Mouse (Mus musculus): ENCODE measurements around the gene Atp5f1. TPM values are rescaled to one million over a fixed set of nuclear protein-coding genes. Genes with fewer than 3 reads are reported as not detected.

Gene Atp5f1
- polyA plus RNA-seq, 1 experiment, result 358 TPM

GRCm38 (mm10) chr3:105894601-105895592 lies 65.0 kb downstream of the Atp5f1 start:
- Histone ChIP-seq H3K27ac (ENCODE audit: insufficient read depth, low read depth, low read length) (peak overlapping the region; percentile 96), H3K4me1 (ENCODE audit: control insufficient read depth, insufficient read depth, low read length) (peaks cover 68% of the 10 kb centered on the region), H3K4me3 (ENCODE audit: insufficient read depth, low read length) (peak overlapping the region; percentile 31)
- TF ChIP-seq CTCF (IDR thresholded peaks at IDR 0.05; ENCODE audit: low read depth, low read length) (peak; percentile 75), POLR2A (IDR thresholded peaks at IDR 0.05; ENCODE audit: borderline replicate concordance, low read depth, low read length) (0 out of 2 replicates have a peak, but pooled peaks have one; percentile 41)

- H3K4me3 ChIP-seq (ENCODE audit: insufficient read depth, low read length), result peak overlapping the region; percentile 31
- peaks cover 60% of the 10 kb centered on the region for H3K4me1 ChIP-seq (ENCODE audit: control insufficient read depth, insufficient read depth, low read length)
- H3K27ac ChIP-seq (ENCODE audit: insufficient read depth, low read depth, low read length), result peak overlapping the region; percentile 96
Measured at GRCm38 (mm10) chr3:105893941-105894391, 65.9 kb downstream of the Atp5f1 start.

More at GRCm38 (mm10) chr3:105893941-105894391, 65.9 kb downstream of the Atp5f1 start:
- TF ChIP-seq POLR2A (IDR thresholded peaks at IDR 0.05; ENCODE audit: borderline replicate concordance, low read depth, low read length) (no peak), CTCF (IDR thresholded peaks at IDR 0.05; ENCODE audit: low read depth, low read length) (no peak)

Other genes starting within 250 kb of the Atp5f1 start
- gene Rap1a, start 158.8 kb downstream of the Atp5f1 start, polyA plus RNA-seq (2012; ENCODE audit: insufficient read depth, insufficient read length, missing spikeins), result 257 and 269 TPM in 2 replicates
- gene Adora3, start 89.2 kb downstream of the Atp5f1 start, polyA plus RNA-seq (2012; ENCODE audit: insufficient read depth, insufficient read length, missing spikeins), result 2.6 and 2.7 TPM in 2 replicates
- gene Tmigd3, start 89.2 kb downstream of the Atp5f1 start, polyA plus RNA-seq (2012; ENCODE audit: insufficient read depth, insufficient read length, missing spikeins), result 1.1 TPM in 1 of 2 replicates, not detected in the other
- 16.9 and 17.2 TPM in 2 replicates for gene I830077J02Rik, start 27.4 kb downstream of the Atp5f1 start, polyA plus RNA-seq (2012; ENCODE audit: insufficient read depth, insufficient read length, missing spikeins)
- 11.7 and 16.3 TPM in 2 replicates for gene Wdr77, start 730 bp downstream of the Atp5f1 start, polyA plus RNA-seq (2012; ENCODE audit: insufficient read depth, insufficient read length, missing spikeins)
- 1.8 TPM in 2 replicates for gene Ovgp1, start 13.6 kb upstream of the Atp5f1 start, polyA plus RNA-seq (2012; ENCODE audit: insufficient read depth, insufficient read length, missing spikeins)
- not detected in 2 replicates for gene Pifo, start 54.5 kb upstream of the Atp5f1 start, polyA plus RNA-seq (2012; ENCODE audit: insufficient read depth, insufficient read length, missing spikeins)
- not detected in 2 replicates for gene Chil5, start 72.7 kb upstream of the Atp5f1 start, polyA plus RNA-seq (2012; ENCODE audit: insufficient read depth, insufficient read length, missing spikeins)
- not detected in 2 replicates for gene Chia1, start 153.1 kb upstream of the Atp5f1 start, polyA plus RNA-seq (2012; ENCODE audit: insufficient read depth, insufficient read length, missing spikeins)
- gene Chil3, start 207.5 kb upstream of the Atp5f1 start, polyA plus RNA-seq (2012; ENCODE audit: insufficient read depth, insufficient read length, missing spikeins), result 2.8 and 2.9 TPM in 2 replicates